Mouse (Mus musculus) limb, embryonic 12.5 days (tissue): ENCODE measurements around the gene Mybbp1a. TPM values are rescaled to one million over a fixed set of nuclear protein-coding genes. Genes with fewer than 3 reads are reported as not detected.

Experiments
- ATAC-seq: fragments of 200-750 bp; cut with Nextera tagmentation; 2 replicates; pipeline ENCODE4 v1.8.0; 2017; ENCODE audit warnings: low read depth, moderate TSS enrichment; ENCODE audit not compliant: insufficient number of reproducible peaks, insufficient read depth, low FRiP score, low TSS enrichment
- H3K27ac ChIP-seq: fragments of 300-500 bp; sonication (generic); 2 replicates; pipeline ENCODE4 v1.5.1; 2016; ENCODE audit warnings: mild to moderate bottlenecking, moderate library complexity
- H3K27me3 ChIP-seq: fragments of 300-500 bp; sonication (generic); 2 replicates; pipeline ENCODE4 v1.6.1; 2016; ENCODE audit warnings: mild to moderate bottlenecking, moderate library complexity
- H3K36me3 ChIP-seq: fragments of 300-500 bp; sonication (generic); 2 replicates; pipeline ENCODE4 v1.6.1; 2016; ENCODE audit warnings: mild to moderate bottlenecking, moderate library complexity
- H3K4me1 ChIP-seq: fragments of 300-500 bp; sonication (generic); replicated peaks from 2 replicates; pipeline ENCODE4 v1.6.1; 2016
- H3K4me2 ChIP-seq: fragments of 300-500 bp; sonication (generic); 2 replicates; pipeline ENCODE4 v1.6.1; 2016; ENCODE audit warnings: mild to moderate bottlenecking, moderate library complexity
- H3K4me3 ChIP-seq: fragments of 300-500 bp; sonication (generic); replicated peaks from 2 replicates; pipeline ENCODE4 v1.5.1; 2016; ENCODE audit warnings: mild to moderate bottlenecking
- H3K9ac ChIP-seq: fragments of 300-500 bp; sonication (generic); replicated peaks from 2 replicates; pipeline ENCODE4 v1.6.1; 2016; ENCODE audit warnings: mild to moderate bottlenecking, moderate library complexity
- H3K9me3 ChIP-seq: fragments of 300-500 bp; sonication (generic); 2 replicates; pipeline ENCODE4 v1.6.1; 2016; ENCODE audit warnings: mild to moderate bottlenecking, moderate library complexity
- WGBS: fragments of 180-500 bp; shearing (Covaris S2); methylation state at CpG from one replicate; pipeline ENCODE4 v1.1.7; 2016; 5-methylcytosine and 5-hydroxymethylcytosine counted together
- polyA plus RNA-seq: library from polyadenylated mRNA; unstranded; fragments of >200 nt; fragmentation: Nextera tagmentation; extraction: Ambion mirVana; gene quantifications from 2 replicates; pipeline ENCODE4 v1.2.1, GENCODE M21; 2016

Gene Mybbp1a
- polyA plus RNA-seq, 1 experiment from 2014 or later, result 176 TPM

DNA sequence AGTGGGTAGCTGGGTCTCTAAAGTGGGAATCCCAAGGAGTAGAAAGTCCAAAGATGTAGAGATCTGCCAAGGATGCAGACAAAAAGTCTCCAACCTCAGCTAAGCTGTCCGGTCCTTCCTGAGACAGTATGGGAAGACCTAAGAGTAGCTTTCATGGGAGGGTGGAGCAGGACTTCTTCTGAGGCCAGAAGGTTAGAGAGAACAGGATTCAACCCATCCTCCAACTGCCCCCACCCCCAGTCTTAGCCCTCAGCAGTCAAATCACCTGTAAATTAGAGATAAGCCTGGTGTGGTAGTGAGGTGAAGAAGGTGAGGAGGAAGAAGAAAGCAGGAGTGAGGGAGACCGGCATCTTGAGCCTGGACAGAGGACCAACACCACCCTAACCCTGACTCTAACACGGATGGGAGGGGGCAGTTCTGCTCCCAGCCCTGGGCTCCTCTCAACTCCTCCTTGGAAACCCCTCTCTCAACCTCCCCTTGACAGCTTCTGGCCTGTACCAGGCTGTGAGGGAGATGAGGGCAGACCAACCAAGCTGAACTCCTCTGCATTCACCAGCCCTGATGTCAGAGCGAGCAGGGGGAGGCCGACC lies 27.5 kb upstream of the Mybbp1a start:
- ATAC-seq, result no peak
- 59% methylated on average over 5 of the region's 5 CpGs for WGBS
- Histone ChIP-seq H3K4me3 (no peak overlapping the region), H3K4me1 (peaks cover 58% of the 10 kb centered on the region), H3K9ac (no peak overlapping the region), H3K27me3 (peaks cover 27% of the 10 kb centered on the region), H3K36me3 (no peaks in the 10 kb centered on the region), H3K4me2 (no peak overlapping the region), H3K9me3 (no peaks in the 10 kb centered on the region), H3K27ac (no peak overlapping the region)

DNA sequence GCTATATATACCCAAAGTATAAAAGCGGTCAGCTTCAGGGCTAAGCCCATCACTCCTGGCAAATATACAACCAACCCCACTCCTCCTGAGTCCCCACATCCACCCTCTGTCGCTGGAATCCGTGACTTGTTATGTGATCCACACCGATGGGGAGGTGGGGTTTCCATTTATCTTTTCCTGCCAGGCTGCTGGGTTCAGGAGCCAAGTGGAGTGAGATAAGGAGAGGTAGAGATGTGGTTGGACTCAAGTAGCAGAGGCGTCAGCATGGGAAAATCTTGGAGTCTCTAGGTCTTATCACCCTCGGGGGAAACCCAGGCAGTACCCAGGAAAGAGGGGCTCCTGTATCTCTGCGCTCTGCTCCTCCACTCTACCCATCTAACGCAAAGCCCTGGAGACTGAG lies 26.0 kb upstream of the Mybbp1a start:
- WGBS, result 72% methylated on average over 8 of the region's 8 CpGs
- no peak for ATAC-seq

GRCm38 (mm10) chr11:72416666-72417065 lies 24.5 kb upstream of the Mybbp1a start:
- Histone ChIP-seq H3K4me2 (no peak overlapping the region), H3K4me3 (no peak overlapping the region), H3K4me1 (peaks cover 31% of the 10 kb centered on the region), H3K27me3 (peaks cover 4% of the 10 kb centered on the region), H3K27ac (0 out of 2 replicates have a peak overlapping the region, but pooled peaks have one; percentile 7), H3K9ac (no peak overlapping the region), H3K9me3 (no peaks in the 10 kb centered on the region), H3K36me3 (no peaks in the 10 kb centered on the region)
- ATAC-seq, result no peak
- 86% methylated on average over 5 of the region's 5 CpGs for WGBS

More for the DNA sequence above, 26.0 kb upstream of the Mybbp1a start:
- peaks cover 12% of the 10 kb centered on the region for H3K27me3 ChIP-seq
- H3K27ac ChIP-seq, result no peak overlapping the region
- H3K9me3 ChIP-seq, result no peaks in the 10 kb centered on the region
- H3K4me3 ChIP-seq, result no peak overlapping the region
- H3K4me2 ChIP-seq, result no peak overlapping the region
- no peaks in the 10 kb centered on the region for H3K36me3 ChIP-seq
- no peak overlapping the region for H3K9ac ChIP-seq
- peaks cover 43% of the 10 kb centered on the region for H3K4me1 ChIP-seq

- no peak overlapping the region for H3K9ac ChIP-seq
- WGBS, result 10% methylated on average over 4 of the region's 4 CpGs
- ATAC-seq, result peak; percentile 54; the same call in 1 of the 2 replicates
These were observed 23.8 kb upstream of the Mybbp1a start for GRCm38 (mm10) chr11:72417376-72417775.

DNA sequence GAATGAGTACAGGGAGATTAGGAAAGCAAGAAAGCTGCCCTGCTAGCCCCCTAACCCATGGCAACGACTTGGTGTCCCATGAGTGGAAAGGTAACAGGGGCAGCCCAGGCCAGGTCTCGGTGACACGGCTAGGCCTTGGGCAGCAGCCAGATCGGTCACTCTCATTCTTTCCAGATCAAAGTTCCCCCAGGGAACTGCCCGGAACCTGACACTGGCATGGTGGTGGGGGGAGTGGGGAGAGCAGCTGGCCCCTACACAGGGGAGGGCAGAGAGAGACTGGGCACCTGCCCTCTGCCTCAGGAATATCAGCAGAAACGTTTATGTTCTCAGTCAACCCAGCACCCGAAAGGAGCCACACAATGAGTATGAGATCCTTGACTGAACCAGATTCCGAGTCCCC lies 22.9 kb upstream of the Mybbp1a start:
- ATAC-seq, result no peak
- Histone ChIP-seq H3K9ac (no peak overlapping the region), H3K27me3 (peaks cover 4% of the 10 kb centered on the region; the same call in 1 of the 2 replicates), H3K4me3 (no peak overlapping the region), H3K27ac (peak overlapping the region; percentile 7; the same call in 1 of the 2 replicates), H3K4me2 (no peak overlapping the region), H3K36me3 (no peaks in the 10 kb centered on the region), H3K4me1 (peaks cover 24% of the 10 kb centered on the region), H3K9me3 (no peaks in the 10 kb centered on the region)
- WGBS, result 44% methylated on average over 8 of the region's 8 CpGs

More at GRCm38 (mm10) chr11:72417376-72417775, 23.8 kb upstream of the Mybbp1a start:
- Histone ChIP-seq H3K27me3 (peaks cover 4% of the 10 kb centered on the region), H3K4me2 (peak overlapping the region; percentile 17; the same call in 1 of the 2 replicates), H3K4me1 (peaks cover 28% of the 10 kb centered on the region), H3K36me3 (no peaks in the 10 kb centered on the region), H3K27ac (0 out of 2 replicates have a peak overlapping the region, but pooled peaks have one; percentile 7), H3K9me3 (no peaks in the 10 kb centered on the region), H3K4me3 (no peak overlapping the region)

DNA sequence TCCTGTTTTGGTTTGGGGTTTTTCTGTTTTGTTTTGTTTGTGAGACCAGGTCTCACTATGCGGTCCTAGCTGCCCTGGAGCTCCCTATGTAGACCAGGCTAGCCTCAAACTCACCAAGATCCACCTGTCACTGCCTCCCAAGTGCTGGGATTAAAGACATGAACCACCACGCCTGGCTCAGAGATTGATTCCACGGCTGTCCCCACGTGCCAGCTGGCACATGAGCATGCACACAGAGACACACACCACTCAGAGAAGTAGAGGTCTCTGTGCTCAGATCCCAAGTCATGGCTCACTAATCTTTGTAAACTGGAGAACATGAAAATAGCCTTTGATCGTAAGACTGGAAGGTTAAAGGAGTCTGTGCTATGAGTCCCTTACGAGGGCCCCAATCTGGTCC lies 22.1 kb upstream of the Mybbp1a start:
- Histone ChIP-seq H3K4me2 (no peak overlapping the region), H3K27ac (no peak overlapping the region), H3K9me3 (no peaks in the 10 kb centered on the region), H3K36me3 (no peaks in the 10 kb centered on the region), H3K27me3 (peaks cover 4% of the 10 kb centered on the region; the same call in 1 of the 2 replicates), H3K4me1 (peaks cover 24% of the 10 kb centered on the region), H3K4me3 (no peak overlapping the region), H3K9ac (no peak overlapping the region)
- 85% methylated on average over 6 of the region's 6 CpGs for WGBS
- ATAC-seq, result no peak

- H3K9me3 ChIP-seq, result no peaks in the 10 kb centered on the region
- H3K4me3 ChIP-seq, result no peak overlapping the region
- H3K4me1 ChIP-seq, result peaks cover 27% of the 10 kb centered on the region
- no peaks in the 10 kb centered on the region for H3K27me3 ChIP-seq
- H3K9ac ChIP-seq, result no peak overlapping the region
- no peak for ATAC-seq
- no peak overlapping the region for H3K4me2 ChIP-seq
- no peak overlapping the region for H3K27ac ChIP-seq
- WGBS, result 88% methylated on average over 6 of the region's 6 CpGs
- H3K36me3 ChIP-seq, result no peaks in the 10 kb centered on the region
These were observed 20.6 kb upstream of the Mybbp1a start for GRCm38 (mm10) chr11:72420460-72421122.

DNA sequence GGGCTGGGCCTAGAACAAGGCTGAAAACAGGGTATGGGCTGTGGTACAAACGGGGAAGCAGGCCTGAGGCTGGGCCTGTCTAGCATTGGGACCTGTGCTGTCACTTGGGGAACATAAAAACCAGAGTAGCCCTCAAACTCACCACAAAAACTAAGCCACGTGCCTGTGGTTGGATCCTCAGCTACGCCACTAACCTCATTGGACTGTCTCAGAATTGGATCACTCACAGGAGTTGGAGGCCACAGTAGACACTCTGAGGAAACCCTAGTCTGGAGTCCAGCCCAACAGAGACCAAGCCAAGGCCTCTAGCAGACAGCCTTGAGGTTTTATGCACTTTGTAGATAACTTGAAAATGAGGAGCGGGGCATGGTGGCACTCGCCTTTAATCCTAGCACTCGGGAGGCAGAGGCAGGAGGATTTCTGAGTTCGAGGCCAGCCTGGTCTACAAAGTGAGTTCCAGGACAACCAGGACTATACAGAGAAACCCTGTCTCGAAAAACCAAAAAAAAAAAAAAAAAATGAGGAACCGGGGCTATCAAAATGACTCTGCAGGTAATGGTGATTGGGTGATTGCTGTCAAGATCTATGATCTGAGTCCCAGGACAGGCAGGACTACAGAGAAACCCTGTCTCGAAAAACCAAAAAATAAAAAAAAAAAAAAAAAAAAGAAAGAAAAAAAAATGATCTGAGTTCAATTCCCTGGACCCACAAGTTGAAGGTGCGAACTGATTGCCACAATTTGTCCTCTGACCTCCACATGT lies 19.5 kb upstream of the Mybbp1a start:
- Histone ChIP-seq H3K36me3 (no peaks in the 10 kb centered on the region), H3K27ac (no peak overlapping the region), H3K4me1 (peaks cover 23% of the 10 kb centered on the region), H3K27me3 (no peaks in the 10 kb centered on the region), H3K9me3 (no peaks in the 10 kb centered on the region), H3K9ac (no peak overlapping the region), H3K4me3 (no peak overlapping the region), H3K4me2 (no peak overlapping the region)
- no peak for ATAC-seq
- 88% methylated on average over 11 of the region's 11 CpGs for WGBS

GRCm38 (mm10) chr11:72423686-72424085 lies 17.5 kb upstream of the Mybbp1a start:
- Histone ChIP-seq H3K27ac (no peak overlapping the region), H3K4me1 (0 out of 2 replicates have a peak, but pooled peaks cover 3% of the 10 kb centered on the region), H3K4me2 (no peak overlapping the region), H3K27me3 (no peaks in the 10 kb centered on the region), H3K9ac (no peak overlapping the region), H3K9me3 (0 out of 2 replicates have a peak, but pooled peaks cover 4% of the 10 kb centered on the region), H3K36me3 (no peaks in the 10 kb centered on the region), H3K4me3 (no peak overlapping the region)
- 93% methylated on average over 4 of the region's 4 CpGs for WGBS
- ATAC-seq, result no peak

GRCm38 (mm10) chr11:72425201-72425600 lies 16.0 kb upstream of the Mybbp1a start:
- H3K4me1 ChIP-seq, result 0 out of 2 replicates have a peak, but pooled peaks cover 3% of the 10 kb centered on the region
- no peak for ATAC-seq
- no peaks in the 10 kb centered on the region for H3K27me3 ChIP-seq
- H3K9ac ChIP-seq, result no peak overlapping the region
- H3K4me3 ChIP-seq, result no peak overlapping the region
- 0 out of 2 replicates have a peak, but pooled peaks cover 4% of the 10 kb centered on the region for H3K9me3 ChIP-seq
- H3K4me2 ChIP-seq, result no peak overlapping the region
- H3K27ac ChIP-seq, result no peak overlapping the region
- no peaks in the 10 kb centered on the region for H3K36me3 ChIP-seq

GRCm38 (mm10) chr11:72426884-72427283 lies 14.3 kb upstream of the Mybbp1a start:
- Histone ChIP-seq H3K9me3 (0 out of 2 replicates have a peak, but pooled peaks cover 4% of the 10 kb centered on the region), H3K27ac (no peak overlapping the region), H3K9ac (no peak overlapping the region), H3K27me3 (no peaks in the 10 kb centered on the region), H3K4me3 (no peak overlapping the region), H3K4me1 (0 out of 2 replicates have a peak, but pooled peaks cover 3% of the 10 kb centered on the region), H3K4me2 (no peak overlapping the region), H3K36me3 (no peaks in the 10 kb centered on the region)
- no peak for ATAC-seq
